Mouse (Mus musculus): ENCODE data around the gene Lyrm4. TPM values are rescaled to one million over a fixed set of nuclear protein-coding genes. Genes with fewer than 3 reads are reported as not detected.
A peak's percentile ranks its signal among the peaks of the same experiment; 100 is the strongest.

Lyrm4 gene
- polyA plus RNA-seq, 1 experiment from 2014 or later: 21.3 TPM

DNA sequence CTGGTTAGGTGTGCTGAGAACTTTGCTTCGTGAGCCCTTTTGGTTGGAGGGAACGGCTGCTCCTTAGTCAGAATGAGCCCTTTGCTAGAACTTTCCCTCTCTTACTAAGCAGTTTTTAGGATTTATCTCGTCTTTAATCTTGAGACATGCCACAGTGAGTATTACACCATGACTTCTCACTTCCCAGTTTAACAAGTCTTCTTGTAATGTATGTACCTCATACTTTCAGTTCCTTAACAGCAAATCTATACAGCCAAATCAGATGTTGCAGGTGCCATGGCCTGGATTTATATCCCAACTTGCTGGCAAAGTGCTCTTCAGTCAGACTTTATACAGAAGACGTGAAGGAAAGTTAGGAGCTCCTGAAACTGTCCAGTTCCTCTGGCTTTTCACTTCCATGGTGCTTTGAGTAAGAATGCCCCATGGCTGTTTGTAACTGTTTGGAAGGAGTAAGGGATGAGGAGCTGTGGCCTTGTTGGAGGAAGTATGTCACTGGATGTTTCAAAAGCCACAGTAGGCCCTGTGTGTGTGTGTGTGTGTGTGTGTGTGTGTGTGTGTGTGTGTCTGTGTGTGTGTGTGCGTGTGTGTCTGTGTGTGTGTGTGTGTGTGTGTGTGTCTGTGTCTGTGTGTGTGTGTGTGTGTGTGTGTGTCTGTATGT is 14.8 kb upstream of the Lyrm4 start:
- Histone ChIP-seq H3K36me3 (no peaks in the 10 kb centered on the region), H3K27me3 (no peaks in the 10 kb centered on the region), H3K9me3 (replicated peaks) (no peaks in the 10 kb centered on the region), H3K4me2 (replicated peaks) (no peak overlapping the region), H3K9ac (no peak overlapping the region), H3K27ac (replicated peaks) (no peak overlapping the region), H3K4me3 (replicated peaks) (no peak overlapping the region), H3K4me1 (no peaks in the 10 kb centered on the region)
- 75% methylated on average over 4 of the region's 5 CpGs for WGBS
- no peak for ATAC-seq (ENCODE audit: insufficient number of reproducible peaks, low FRiP score, low TSS enrichment, low read depth)

DNA sequence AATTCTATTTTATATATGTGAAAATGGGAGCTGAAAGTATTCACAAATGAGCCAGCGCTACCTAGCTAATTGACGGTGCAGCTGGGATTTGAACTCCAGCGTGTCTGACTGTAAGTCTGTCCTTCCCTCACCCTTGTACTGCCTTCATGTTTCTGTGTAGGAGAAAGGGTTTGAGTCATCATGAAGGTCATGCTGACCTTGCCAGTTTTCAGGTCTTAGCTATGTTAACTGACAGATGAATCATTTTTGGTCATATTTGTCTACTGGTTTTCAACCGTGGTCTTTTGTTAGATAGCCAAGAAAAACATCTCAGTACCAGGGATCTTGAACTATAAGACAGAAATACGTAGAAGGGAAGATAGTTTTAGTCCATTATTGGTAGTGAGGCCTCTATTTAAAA is 14.1 kb upstream of the Lyrm4 start:
- H3K4me2 ChIP-seq (replicated peaks): no peak overlapping the region
- H3K4me1 ChIP-seq: no peaks in the 10 kb centered on the region
- H3K27me3 ChIP-seq: no peaks in the 10 kb centered on the region
- H3K4me3 ChIP-seq (replicated peaks): no peak overlapping the region
- no peaks in the 10 kb centered on the region for H3K9me3 ChIP-seq (replicated peaks)
- WGBS: 92% methylated on average over 5 of the region's 5 CpGs
- H3K36me3 ChIP-seq: no peaks in the 10 kb centered on the region
- H3K9ac ChIP-seq: no peak overlapping the region
- no peak for ATAC-seq (ENCODE audit: insufficient number of reproducible peaks, low FRiP score, low TSS enrichment, low read depth)
- no peak overlapping the region for H3K27ac ChIP-seq (replicated peaks)

DNA sequence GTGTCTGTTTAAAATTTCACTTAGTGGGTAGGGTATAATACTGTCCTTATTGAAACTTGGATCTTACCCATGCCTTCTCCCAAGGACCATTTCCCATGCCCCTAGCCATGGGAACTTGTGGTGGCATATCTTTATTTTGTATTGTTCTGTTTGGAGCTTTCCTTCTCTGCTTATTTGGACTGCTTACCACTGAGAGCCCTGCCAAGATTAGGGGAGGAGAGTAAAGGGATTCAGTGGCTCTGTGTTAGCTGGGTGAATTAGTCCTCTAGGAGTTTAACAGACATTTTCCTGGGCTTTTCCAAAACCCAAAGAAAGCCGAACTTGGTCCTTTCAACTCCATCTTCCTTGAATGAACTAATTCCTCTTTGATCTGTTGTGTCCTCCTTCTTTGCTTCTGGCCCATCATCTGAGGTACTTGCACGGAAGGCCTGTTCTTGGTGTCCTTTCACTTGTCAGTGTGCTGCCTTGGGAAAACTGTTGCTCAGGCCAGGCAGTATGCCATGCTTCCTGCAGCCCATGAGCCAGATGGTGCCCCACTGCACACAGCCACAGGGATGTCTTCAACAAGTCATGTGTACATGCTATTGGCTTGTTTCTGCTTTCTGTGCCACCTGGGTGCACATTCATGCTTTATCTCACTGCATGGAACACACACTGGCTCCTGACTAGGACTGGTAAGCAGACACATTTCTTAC is 12.2 kb upstream of the Lyrm4 start:
- ATAC-seq (ENCODE audit: insufficient number of reproducible peaks, low FRiP score, low TSS enrichment, low read depth): no peak
- Histone ChIP-seq H3K27ac (replicated peaks) (no peak overlapping the region), H3K4me2 (replicated peaks) (no peak overlapping the region), H3K4me1 (no peaks in the 10 kb centered on the region), H3K36me3 (no peaks in the 10 kb centered on the region), H3K9me3 (replicated peaks) (no peaks in the 10 kb centered on the region), H3K4me3 (replicated peaks) (no peak overlapping the region), H3K27me3 (no peaks in the 10 kb centered on the region), H3K9ac (no peak overlapping the region)
- 87% methylated on average over 2 of the region's 2 CpGs for WGBS

- Histone ChIP-seq H3K4me2 (replicated peaks) (no peak overlapping the region), H3K9me3 (replicated peaks) (no peaks in the 10 kb centered on the region), H3K27ac (replicated peaks) (no peak overlapping the region), H3K4me3 (replicated peaks) (no peak overlapping the region), H3K27me3 (no peaks in the 10 kb centered on the region), H3K36me3 (no peaks in the 10 kb centered on the region), H3K4me1 (peaks cover 5% of the 10 kb centered on the region; the same call in 1 of the 2 replicates), H3K9ac (no peak overlapping the region)
- no peak for ATAC-seq (ENCODE audit: insufficient number of reproducible peaks, low FRiP score, low TSS enrichment, low read depth)
These were observed 3.3 kb upstream of the Lyrm4 start for GRCm38 (mm10) chr13:36120606-36121005.

DNA sequence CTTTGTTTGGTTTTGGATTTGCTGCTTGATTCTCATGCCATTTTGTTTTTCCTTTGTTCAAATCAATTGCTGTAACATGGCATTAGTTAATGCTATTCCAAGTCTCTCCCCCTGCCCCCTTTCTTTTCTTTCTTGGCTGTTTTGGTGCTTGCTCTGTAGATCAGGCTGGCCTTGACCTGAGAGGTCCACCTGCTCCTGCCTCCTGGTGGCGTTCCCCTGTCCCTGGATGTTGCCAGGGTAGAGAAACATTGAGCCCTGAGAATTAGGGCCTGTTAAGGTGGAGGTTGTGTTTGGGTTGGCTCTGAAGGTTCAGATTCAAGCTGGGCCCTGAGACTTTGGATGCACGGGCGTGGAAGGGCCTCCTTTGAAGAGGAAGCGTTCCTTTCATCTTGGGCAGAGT is 2.4 kb upstream of the Lyrm4 start:
- Histone ChIP-seq H3K4me2 (replicated peaks) (no peak overlapping the region), H3K27me3 (no peaks in the 10 kb centered on the region), H3K27ac (replicated peaks) (no peak overlapping the region), H3K36me3 (no peaks in the 10 kb centered on the region), H3K4me1 (peaks cover 5% of the 10 kb centered on the region; the same call in 1 of the 2 replicates), H3K9me3 (replicated peaks) (no peaks in the 10 kb centered on the region), H3K4me3 (replicated peaks) (no peak overlapping the region), H3K9ac (no peak overlapping the region)
- no peak for ATAC-seq (ENCODE audit: insufficient number of reproducible peaks, low FRiP score, low TSS enrichment, low read depth)
- 61% methylated on average over 4 of the region's 4 CpGs for WGBS

DNA sequence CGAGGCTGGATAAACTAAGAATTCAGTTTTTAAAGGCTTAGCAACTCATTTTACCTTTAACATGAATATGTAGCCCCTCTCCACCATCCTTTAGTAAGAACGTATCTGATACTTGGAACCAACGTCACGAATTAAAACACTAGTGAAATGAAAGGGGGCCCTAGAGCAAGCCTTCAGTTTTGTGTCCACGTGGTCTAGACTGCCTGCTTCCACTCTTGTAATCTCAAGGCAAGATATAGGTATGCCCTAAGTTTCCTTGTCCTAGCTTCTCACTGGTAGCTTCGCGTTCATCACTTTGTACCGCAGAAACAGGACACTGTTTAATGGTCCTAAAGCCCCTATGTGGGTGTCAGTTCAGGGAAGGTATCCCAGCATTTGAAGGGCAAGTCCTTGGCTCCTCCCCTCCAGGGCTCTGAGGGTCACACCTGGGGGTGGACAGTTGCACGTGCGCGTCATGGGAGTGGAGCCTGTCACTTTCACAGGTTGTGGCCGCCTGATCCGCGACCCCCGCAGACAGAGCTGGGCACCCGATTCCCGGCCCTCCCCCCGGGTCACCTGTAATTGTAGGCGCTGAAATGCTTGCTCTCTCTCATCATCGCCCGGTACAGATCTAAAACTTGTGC is 695 bp downstream of the Lyrm4 start:
- Histone ChIP-seq H3K9ac (peak overlapping the region; percentile 58), H3K4me2 (replicated peaks) (peak overlapping the region; percentile 91), H3K27ac (replicated peaks) (peak overlapping the region; percentile 97; the same call in 1 of the 2 replicates), H3K4me3 (replicated peaks) (peak overlapping the region; percentile 67), H3K27me3 (no peaks in the 10 kb centered on the region), H3K36me3 (no peaks in the 10 kb centered on the region), H3K4me1 (peaks cover 5% of the 10 kb centered on the region; the same call in 1 of the 2 replicates), H3K9me3 (replicated peaks) (no peaks in the 10 kb centered on the region)
- no peak for ATAC-seq (ENCODE audit: insufficient number of reproducible peaks, low FRiP score, low TSS enrichment, low read depth)
- WGBS: 7% methylated on average over 21 of the region's 21 CpGs

DNA sequence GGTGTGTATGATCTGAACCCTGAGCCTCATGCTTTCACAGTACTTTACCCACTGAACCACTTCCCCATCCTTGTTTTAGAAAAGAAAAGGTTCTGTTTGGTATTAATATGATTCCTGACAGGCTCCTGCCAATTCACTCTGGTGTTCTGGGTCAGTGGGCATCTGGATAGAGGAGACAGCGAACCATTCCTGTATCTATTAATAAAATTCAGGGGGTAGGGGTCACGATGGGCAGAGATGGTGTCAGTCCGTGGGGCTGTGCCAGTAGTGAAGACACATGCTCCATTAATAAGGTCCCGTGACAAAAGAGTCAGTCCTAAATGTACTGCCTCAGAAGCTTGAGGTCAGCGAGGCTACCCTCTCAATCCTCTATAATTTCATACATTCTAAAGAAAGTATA is 4.1 kb downstream of the Lyrm4 start:
- Histone ChIP-seq H3K27ac (replicated peaks) (no peak overlapping the region), H3K9me3 (replicated peaks) (no peaks in the 10 kb centered on the region), H3K4me1 (peaks cover 5% of the 10 kb centered on the region; the same call in 1 of the 2 replicates), H3K9ac (no peak overlapping the region), H3K27me3 (no peaks in the 10 kb centered on the region), H3K4me3 (replicated peaks) (no peak overlapping the region), H3K36me3 (no peaks in the 10 kb centered on the region), H3K4me2 (replicated peaks) (no peak overlapping the region)
- no peak for ATAC-seq (ENCODE audit: insufficient number of reproducible peaks, low FRiP score, low TSS enrichment, low read depth)
- WGBS: 89% methylated on average over 5 of the region's 5 CpGs

DNA sequence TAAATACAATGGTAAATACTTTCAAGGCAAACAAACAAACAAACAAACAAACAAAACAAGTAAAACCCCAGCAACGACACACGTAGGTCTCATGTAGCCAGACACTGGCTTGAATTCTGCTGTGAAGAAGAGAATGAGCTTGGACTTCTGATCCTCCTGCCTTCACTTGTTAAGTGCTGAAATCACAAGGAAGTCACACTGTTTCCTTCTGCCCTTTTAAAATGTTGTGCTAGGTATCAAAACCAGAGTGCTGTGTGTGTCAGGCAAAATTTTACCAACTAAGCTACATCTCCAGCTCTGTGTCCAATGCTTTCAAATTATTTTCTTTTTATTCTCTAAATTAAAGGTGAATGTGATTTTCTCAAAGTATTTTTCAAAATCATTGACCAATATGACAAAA is 6.0 kb downstream of the Lyrm4 start:
- Histone ChIP-seq H3K9ac (no peak overlapping the region), H3K4me2 (replicated peaks) (no peak overlapping the region), H3K27me3 (no peaks in the 10 kb centered on the region), H3K27ac (replicated peaks) (no peak overlapping the region), H3K9me3 (replicated peaks) (no peaks in the 10 kb centered on the region), H3K36me3 (no peaks in the 10 kb centered on the region), H3K4me3 (replicated peaks) (no peak overlapping the region), H3K4me1 (0 out of 2 replicates have a peak, but pooled peaks cover under 1% of the 10 kb centered on the region)
- ATAC-seq (ENCODE audit: insufficient number of reproducible peaks, low FRiP score, low TSS enrichment, low read depth): no peak
- 93% methylated on average over 2 of the region's 2 CpGs for WGBS

- Histone ChIP-seq H3K27ac (replicated peaks) (no peak overlapping the region), H3K9ac (no peak overlapping the region), H3K27me3 (no peaks in the 10 kb centered on the region), H3K9me3 (replicated peaks) (no peaks in the 10 kb centered on the region), H3K4me2 (replicated peaks) (no peak overlapping the region), H3K4me1 (no peaks in the 10 kb centered on the region), H3K36me3 (no peaks in the 10 kb centered on the region), H3K4me3 (replicated peaks) (no peak overlapping the region)
- no peak for ATAC-seq (ENCODE audit: insufficient number of reproducible peaks, low FRiP score, low TSS enrichment, low read depth)
- WGBS: 96% methylated on average over 4 of the region's 4 CpGs
These were observed 8.8 kb downstream of the Lyrm4 start for GRCm38 (mm10) chr13:36108528-36108927.

- H3K4me2 ChIP-seq (replicated peaks): no peak overlapping the region
- H3K36me3 ChIP-seq: no peaks in the 10 kb centered on the region
- H3K27ac ChIP-seq (replicated peaks): no peak overlapping the region
- no peak overlapping the region for H3K4me3 ChIP-seq (replicated peaks)
- no peak for ATAC-seq (ENCODE audit: insufficient number of reproducible peaks, low FRiP score, low TSS enrichment, low read depth)
- H3K9me3 ChIP-seq (replicated peaks): no peaks in the 10 kb centered on the region
- H3K4me1 ChIP-seq: no peaks in the 10 kb centered on the region
- H3K27me3 ChIP-seq: no peaks in the 10 kb centered on the region
- 87% methylated on average over 6 of the region's 6 CpGs for WGBS
- H3K9ac ChIP-seq: no peak overlapping the region
These were observed 11.7 kb downstream of the Lyrm4 start for GRCm38 (mm10) chr13:36105591-36105990.

- Histone ChIP-seq H3K9me3 (replicated peaks) (no peaks in the 10 kb centered on the region), H3K27ac (replicated peaks) (no peak overlapping the region), H3K36me3 (no peaks in the 10 kb centered on the region), H3K4me2 (replicated peaks) (no peak overlapping the region), H3K4me3 (replicated peaks) (no peak overlapping the region), H3K4me1 (no peaks in the 10 kb centered on the region), H3K9ac (no peak overlapping the region), H3K27me3 (no peaks in the 10 kb centered on the region)
- no peak for ATAC-seq (ENCODE audit: insufficient number of reproducible peaks, low FRiP score, low TSS enrichment, low read depth)
- 83% methylated on average over 5 of the region's 5 CpGs for WGBS
These were observed 20.5 kb downstream of the Lyrm4 start for GRCm38 (mm10) chr13:36096684-36097383.

All from embryonic facial prominence, embryonic 15.5 days (tissue).